ENCODE assay signal across 18 mouse cellular contexts in genomic region chr19:46819276-46819675, GRCm38 (mm10). TPM values are rescaled to one million over a fixed set of nuclear protein-coding genes. Genes with fewer than 3 reads are reported as not detected.
DNase-seq lines count a peak whose midpoint lies in the region; ATAC-seq lines count a peak whose summit lies in the region.
"Had no signal": no experiment of that assay in that cellular context is flagged by ENCODE, and none has a peak within 500 bp of the region (broad histone marks: within the 10 kb centered on the region; RNA-seq: fewer than 3 reads in every experiment).

No protein-coding gene starts in this region.

- H3K36me3 ChIP-seq in embryonic facial prominence, embryonic 14.5 days (ENCODE audit: control insufficient read depth, insufficient read depth, low read length) = no peaks in the 10 kb centered on the region
- H3K36me3 ChIP-seq: forebrain, embryonic 15.5 days; neural tube, embryonic 15.5 days had no signal

- no peak overlapping the region for H3K4me3 ChIP-seq in embryonic facial prominence, embryonic 14.5 days (ENCODE audit: low read depth, low read length)
- H3K4me3 ChIP-seq: forebrain, embryonic 15.5 days; gastrocnemius, adult 2 months; heart, adult 2 months; neural tube, embryonic 15.5 days had no signal

- no peaks in the 10 kb centered on the region for H3K4me1 ChIP-seq in embryonic facial prominence, embryonic 14.5 days (ENCODE audit: control insufficient read depth, insufficient read depth, low read length)
- H3K4me1 ChIP-seq: forebrain, embryonic 15.5 days had no signal

- no peaks in the 10 kb centered on the region for H3K27me3 ChIP-seq in embryonic facial prominence, embryonic 14.5 days (replicated peaks; ENCODE audit: control insufficient read depth, insufficient read depth, low read length)
- H3K27me3 ChIP-seq: forebrain, embryonic 15.5 days; neural tube, embryonic 15.5 days; Patski had no signal

- no peak overlapping the region for H3K27ac ChIP-seq in embryonic facial prominence, embryonic 14.5 days (replicated peaks; ENCODE audit: low read depth, low read length)
- H3K27ac ChIP-seq: forebrain, embryonic 15.5 days; gastrocnemius, adult 2 months; heart, adult 2 months; hindbrain, embryonic 14.5 days; neural tube, embryonic 15.5 days had no signal

- 65% methylated on average over 7 of the region's 7 CpGs for WGBS in embryonic facial prominence, embryonic 14.5 days

- H3K9ac ChIP-seq in embryonic facial prominence, embryonic 14.5 days (ENCODE audit: low read depth, low read length) = no peak overlapping the region
- H3K9ac ChIP-seq: forebrain, embryonic 15.5 days; hindbrain, embryonic 14.5 days; neural tube, embryonic 15.5 days had no signal

- no peak overlapping the region for H3K4me2 ChIP-seq in embryonic facial prominence, embryonic 14.5 days (ENCODE audit: low read depth, low read length)
- H3K4me2 ChIP-seq: forebrain, embryonic 15.5 days; hindbrain, embryonic 14.5 days; neural tube, embryonic 15.5 days had no signal

- peak; percentile 12 for DNase-seq in thymus, postnatal 25 days
- DNase-seq in thymus, postnatal 10 days (ENCODE audit: low spot score in 2 of 2) = no peak
- DNase-seq in NIH3T3 (ENCODE audit: low read depth) (peak; percentile 41), adipocyte (ENCODE audit: low spot score) (no peak)
- peak; percentile 54 for DNase-seq in embryonic facial prominence, embryonic 14.5 days (ENCODE audit: low spot score)
- DNase-seq in embryo, embryonic 9.5 days (ENCODE audit: extremely low spot score) = no peak
- no peak for DNase-seq in layer of hippocampus, postnatal 10 days (ENCODE audit: low spot score in 2 of 2)
- DNase-seq: adrenal gland, postnatal 14 days; cerebellum, postnatal 36 days; gastrocnemius, adult 2 months; heart, adult 2 months; kidney, adult 8-10 months; liver had no signal

- no peak for ATAC-seq in embryonic facial prominence, embryonic 14.5 days (ENCODE audit: low read depth)
- ATAC-seq: forebrain, embryonic 15.5 days; midbrain, embryonic 16.5 days; Patski had no signal

- no peaks in the 10 kb centered on the region for H3K9me3 ChIP-seq in embryonic facial prominence, embryonic 14.5 days (ENCODE audit: control insufficient read depth, low read length)
- H3K9me3 ChIP-seq: forebrain, embryonic 15.5 days; neural tube, embryonic 15.5 days had no signal

RNA-seq across cellular contexts. Expression of gene Cnnm2, which starts 57.9 kb away (rescaled TPM):
- polyA plus RNA-seq in embryonic facial prominence, embryonic 14.5 days (2014; fragmentation: Nextera tagmentation; extraction: Ambion mirVana) = 4.2 and 5.1 TPM in 2 replicates
- 10 to 100 TPM; 25.2 to 28.1 TPM for total RNA-seq in layer of hippocampus, postnatal 10 days (2021)

Comparison
In these comparisons a context has a peak if more than half of its experiments do, and no peak if none do; other contexts are left out.
1. DNase-seq: peak in thymus, postnatal 25 days (single experiment), NIH3T3 (single experiment) and embryonic facial prominence, embryonic 14.5 days (single experiment); none in thymus, postnatal 10 days (0 of 2), embryo, embryonic 9.5 days (single experiment), layer of hippocampus, postnatal 10 days (0 of 2) and adipocyte (single experiment).